ENCODE assay signal across 8 mouse cellular contexts in the genomic region with DNA sequence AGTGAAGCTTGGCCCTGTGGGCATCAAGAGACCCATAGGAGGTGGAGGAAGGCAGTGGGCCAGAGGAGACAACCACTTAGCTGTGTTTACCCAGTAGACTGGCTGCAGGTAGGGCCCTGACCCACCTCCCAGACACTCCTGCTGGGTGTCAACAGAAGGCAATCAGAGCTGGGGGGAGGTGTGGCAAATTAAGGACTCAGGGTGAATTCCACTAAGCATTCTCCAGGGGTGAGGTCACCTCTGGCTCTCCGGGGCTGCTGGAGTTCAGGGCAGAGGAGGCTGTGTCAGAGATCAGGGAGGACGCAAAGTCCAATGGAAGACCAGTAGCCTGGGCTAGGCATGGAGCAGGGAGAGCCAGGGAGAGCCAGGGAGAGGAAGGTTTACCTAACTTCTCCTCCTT. TPM values are rescaled to one million over a fixed set of nuclear protein-coding genes. Genes with fewer than 3 reads are reported as not detected.
DNase-seq lines count a peak whose midpoint lies in the region; ATAC-seq and TF ChIP-seq lines count a peak whose summit lies in the region.

No protein-coding gene starts in this region.

- H3K27me3 ChIP-seq in kidney, postnatal 0 days (ENCODE audit: insufficient read depth, low read length): no peaks in the 10 kb centered on the region
- peaks cover 4% of the 10 kb centered on the region; the same call in 1 of the 2 replicates for H3K27me3 ChIP-seq in forebrain, embryonic 15.5 days

- peaks cover 31% of the 10 kb centered on the region for H3K4me1 ChIP-seq in kidney, postnatal 0 days (replicated peaks; ENCODE audit: insufficient read depth, low read length)
- no peaks in the 10 kb centered on the region for H3K4me1 ChIP-seq in forebrain, embryonic 15.5 days

- 12% methylated on average over 2 of the region's 2 CpGs for WGBS in kidney, postnatal 0 days
- WGBS in forebrain, embryonic 15.5 days: 14% methylated on average over 2 of the region's 2 CpGs

- no peak overlapping the region for H3K4me3 ChIP-seq in kidney, postnatal 0 days (replicated peaks; ENCODE audit: low read depth, low read length)
- no peak overlapping the region for H3K4me3 ChIP-seq in forebrain, embryonic 15.5 days

- peaks cover 13% of the 10 kb centered on the region; the same call in 1 of the 2 replicates for H3K36me3 ChIP-seq in kidney, postnatal 0 days (ENCODE audit: insufficient read depth, low read length)
- peaks cover 16% of the 10 kb centered on the region for H3K36me3 ChIP-seq in forebrain, embryonic 15.5 days

- DNase-seq in adrenal gland, adult 2 months: peak; percentile 72
- DNase-seq in adrenal gland, postnatal 25 days: no peak
- peak; percentile 44 to 61 for DNase-seq in heart, adult 9 months (ENCODE audit: low spot score in 2 of 2)
- peak; percentile 51 for DNase-seq in kidney, postnatal 0 days (ENCODE audit: low spot score)
- peak; percentile 79 for DNase-seq in lung, postnatal 10 days
- no peak for DNase-seq in thymus, postnatal 14 days

- no peak for TF ChIP-seq CTCF in kidney, postnatal 0 days (IDR thresholded peaks at IDR 0.05; ENCODE audit: low read depth)

- H3K27ac ChIP-seq in kidney, postnatal 0 days: peak overlapping the region; percentile 70; the same call in 1 of the 2 replicates
- no peak overlapping the region for H3K27ac ChIP-seq in forebrain, embryonic 15.5 days (replicated peaks)

- no peak overlapping the region for H3K4me2 ChIP-seq in kidney, postnatal 0 days (ENCODE audit: low read length)
- H3K4me2 ChIP-seq in forebrain, embryonic 15.5 days (replicated peaks): no peak overlapping the region

- peak; percentile 63 for ATAC-seq in kidney, postnatal 0 days (replicated peaks; ENCODE audit: low FRiP score, low read depth)
- no peak for ATAC-seq in frontal cortex, adult (ENCODE audit: low TSS enrichment)
- no peak for ATAC-seq in forebrain, embryonic 15.5 days (replicated peaks)

- no peak overlapping the region for H3K9ac ChIP-seq in kidney, postnatal 0 days (ENCODE audit: low read depth, low read length)
- H3K9ac ChIP-seq in forebrain, embryonic 15.5 days (replicated peaks): no peak overlapping the region

- no peaks in the 10 kb centered on the region for H3K9me3 ChIP-seq in kidney, postnatal 0 days (replicated peaks; ENCODE audit: low read length)
- H3K9me3 ChIP-seq in forebrain, embryonic 15.5 days: no peaks in the 10 kb centered on the region

RNA-seq across cellular contexts. Expression of a gene that starts 17.7 kb away (rescaled TPM):
- 100 to 1,000 TPM; 538 to 652 TPM for total RNA-seq in adrenal gland, adult 2 months (2021)
- polyA plus RNA-seq in adrenal gland, adult 2 months (2012; rRNA removed): 1,033 and 1,131 TPM in 2 replicates
- total RNA-seq in adrenal gland, postnatal 25 days (2021): 483 and 599 TPM in 2 replicates
- polyA plus RNA-seq in kidney, postnatal 0 days (2015; fragmentation: Nextera tagmentation; extraction: Ambion mirVana): 245 and 253 TPM in 2 replicates
- polyA plus RNA-seq in forebrain, embryonic 15.5 days (2015; fragmentation: Nextera tagmentation; extraction: Ambion mirVana): 230 and 238 TPM in 2 replicates

RNA-seq across cellular contexts. Expression of a gene that starts 45.5 kb away (rescaled TPM):
- total RNA-seq in adrenal gland, adult 2 months (2021): 1 to 10 TPM; 2.4 to 2.9 TPM
- 3.5 and 4.5 TPM in 2 replicates for polyA plus RNA-seq in adrenal gland, adult 2 months (2012; rRNA removed)
- 2.7 and 4.2 TPM in 2 replicates for total RNA-seq in adrenal gland, postnatal 25 days (2021)
- 3.2 TPM in 2 replicates for polyA plus RNA-seq in kidney, postnatal 0 days (2015; fragmentation: Nextera tagmentation; extraction: Ambion mirVana)
- polyA plus RNA-seq in forebrain, embryonic 15.5 days (2015; fragmentation: Nextera tagmentation; extraction: Ambion mirVana): 13.8 and 14.5 TPM in 2 replicates

RNA-seq across cellular contexts. Expression of a gene that starts 59.5 kb away (rescaled TPM):
- total RNA-seq in adrenal gland, adult 2 months (2021): 100 to 1,000 TPM; 149 to 195 TPM
- polyA plus RNA-seq in adrenal gland, adult 2 months (2012; rRNA removed): 190 and 196 TPM in 2 replicates
- 140 and 156 TPM in 2 replicates for total RNA-seq in adrenal gland, postnatal 25 days (2021)
- 120 and 132 TPM in 2 replicates for polyA plus RNA-seq in kidney, postnatal 0 days (2015; fragmentation: Nextera tagmentation; extraction: Ambion mirVana)
- 186 and 199 TPM in 2 replicates for polyA plus RNA-seq in forebrain, embryonic 15.5 days (2015; fragmentation: Nextera tagmentation; extraction: Ambion mirVana)

Comparison
In these comparisons a context has a peak if more than half of its experiments do, and no peak if none do; other contexts are left out.
1. DNase-seq: peak in adrenal gland, adult 2 months (single experiment), heart, adult 9 months (2 of 2), kidney, postnatal 0 days (single experiment) and lung, postnatal 10 days (single experiment); none in adrenal gland, postnatal 25 days (single experiment) and thymus, postnatal 14 days (single experiment).